Mouse (Mus musculus) bone marrow macrophage, adult 2 months (primary cell): ENCODE measurements around the gene Tacstd2.

ENCODE experiments used
- CTCF ChIP-seq: IDR thresholded peaks from 2 replicates; pipeline ENCODE4 v1.5.1; 2012; ENCODE audit warnings: low read depth, mild to moderate bottlenecking, low read length, moderate library complexity
- POLR2A ChIP-seq: IDR thresholded peaks from 2 replicates; pipeline ENCODE4 v1.6.1; 2012; ENCODE audit warnings: mild to moderate bottlenecking, low read depth, low read length, borderline replicate concordance

DNA sequence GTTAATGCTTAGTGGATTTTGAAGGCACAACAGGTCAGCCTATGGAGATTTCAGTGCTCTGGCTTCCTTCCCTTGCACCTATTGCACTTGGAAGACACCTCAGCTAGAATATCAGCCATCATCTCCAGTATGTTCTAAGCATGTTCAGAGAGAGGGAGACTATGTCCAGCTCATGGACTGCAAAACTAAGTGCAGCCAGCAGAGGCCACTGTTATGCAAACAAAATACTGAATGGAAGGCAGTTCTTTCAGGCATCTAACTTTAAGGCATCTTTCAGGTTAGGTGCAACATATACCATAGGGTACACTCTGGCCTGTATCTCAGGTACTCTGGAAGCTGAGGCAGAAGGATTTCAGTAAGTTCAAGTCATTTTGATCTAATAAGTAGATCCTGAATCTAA lies 24.8 kb downstream of the Tacstd2 start:
- no peak for TF ChIP-seq POLR2A
- TF ChIP-seq CTCF = no peak
